Mouse (Mus musculus) kidney, adult 2 months (tissue): ENCODE results near the gene Hspb11. TPM values are rescaled to one million over a fixed set of nuclear protein-coding genes. Genes with fewer than 3 reads are reported as not detected.

Experiments
- DNase-seq: peaks from one replicate; pipeline ENCODE4 v3.0.0; 2021
- H3K27ac ChIP-seq: fragments of 200-500 bp; 2 replicates; pipeline ENCODE4 v1.5.1; 2012; ENCODE audit warnings: low read depth, low read length, control low read depth, inconsistent platforms; ENCODE audit not compliant: insufficient read depth
- H3K27me3 ChIP-seq: fragments of 200-500 bp; replicated peaks from 2 replicates; pipeline ENCODE4 v1.6.1; 2012; ENCODE audit warnings: mild to moderate bottlenecking, moderate library complexity, low read length, inconsistent platforms; ENCODE audit not compliant: control insufficient read depth, insufficient read depth
- H3K36me3 ChIP-seq: fragments of 200-500 bp; 2 replicates; pipeline ENCODE4 v1.6.1; 2012; ENCODE audit warnings: mild to moderate bottlenecking, moderate library complexity, low read length, inconsistent platforms; ENCODE audit not compliant: control insufficient read depth, insufficient read depth
- H3K4me1 ChIP-seq: fragments of 200-500 bp; 2 replicates; pipeline ENCODE4 v1.6.1; 2011; ENCODE audit warnings: low read length; ENCODE audit not compliant: control insufficient read depth, insufficient read depth
- H3K4me3 ChIP-seq: fragments of 200-500 bp; 2 replicates; pipeline ENCODE4 v1.5.1; 2011; ENCODE audit warnings: mild to moderate bottlenecking, low read depth, low read length, control low read depth; ENCODE audit not compliant: insufficient read depth
- CTCF ChIP-seq: fragments of 200-500 bp; conservative IDR thresholded peaks from 2 replicates; pipeline ENCODE4 v1.5.1; 2011; ENCODE audit warnings: low read depth, mild to moderate bottlenecking, control low read depth, low read length, moderate library complexity, mixed read lengths; ENCODE audit not compliant: insufficient read depth, insufficient read length
- POLR2A ChIP-seq: fragments of 200-500 bp; IDR thresholded peaks from one replicate; pipeline ENCODE4 v1.6.1; 2011; ENCODE audit warnings: low read depth, low read length, control low read depth
- WGBS: fragments of 180-500 bp; shearing (Covaris S2); methylation state at CpG from one replicate; pipeline ENCODE4 v1.1.7; 2018; 5-methylcytosine and 5-hydroxymethylcytosine counted together
- polyA plus RNA-seq: library from polyadenylated mRNA; depleted of rRNA; stranded (reverse); fragments of >200 nt; gene quantifications from 2 replicates; pipeline ENCODE4 v1.2.3, GENCODE M21; 2012

Hspb11 gene
- polyA plus RNA-seq, 1 experiment, result 7.1 TPM

- no peaks in the 10 kb centered on the region for H3K27me3 ChIP-seq
- H3K4me1 ChIP-seq, result peaks cover 13% of the 10 kb centered on the region
- no peaks in the 10 kb centered on the region for H3K36me3 ChIP-seq
- H3K27ac ChIP-seq, result peak overlapping the region; percentile 22; the same call in 1 of the 2 replicates
- TF ChIP-seq CTCF (no peak), POLR2A (no peak)
- no peak for DNase-seq
- WGBS, result 71% methylated on average over 4 of the region's 4 CpGs
- no peak overlapping the region for H3K4me3 ChIP-seq
Observed at GRCm38 (mm10) chr4:107300371-107300770, 47.0 kb downstream of the Hspb11 start.

GRCm38 (mm10) chr4:107300902-107301555 is 47.6 kb downstream of the Hspb11 start:
- no peak overlapping the region for H3K27ac ChIP-seq
- peaks cover 13% of the 10 kb centered on the region for H3K4me1 ChIP-seq
- WGBS, result 94% methylated on average over 1 of the region's 1 CpGs

GRCm38 (mm10) chr4:107302221-107302620 is 48.8 kb downstream of the Hspb11 start:
- Histone ChIP-seq H3K36me3 (no peaks in the 10 kb centered on the region), H3K27ac (no peak overlapping the region; the same call in 1 of the 2 replicates), H3K4me1 (peaks cover 13% of the 10 kb centered on the region), H3K4me3 (no peak overlapping the region), H3K27me3 (no peaks in the 10 kb centered on the region)
- TF ChIP-seq CTCF (no peak), POLR2A (no peak)
- peak; percentile 38 for DNase-seq
- WGBS, result 92% methylated on average over 9 of the region's 9 CpGs

More at GRCm38 (mm10) chr4:107300902-107301555, 47.6 kb downstream of the Hspb11 start:
- Histone ChIP-seq H3K36me3 (no peaks in the 10 kb centered on the region), H3K27me3 (no peaks in the 10 kb centered on the region), H3K4me3 (no peak overlapping the region)
- no peak for DNase-seq
- TF ChIP-seq CTCF, result no peak
- TF ChIP-seq POLR2A, result no peak

DNA sequence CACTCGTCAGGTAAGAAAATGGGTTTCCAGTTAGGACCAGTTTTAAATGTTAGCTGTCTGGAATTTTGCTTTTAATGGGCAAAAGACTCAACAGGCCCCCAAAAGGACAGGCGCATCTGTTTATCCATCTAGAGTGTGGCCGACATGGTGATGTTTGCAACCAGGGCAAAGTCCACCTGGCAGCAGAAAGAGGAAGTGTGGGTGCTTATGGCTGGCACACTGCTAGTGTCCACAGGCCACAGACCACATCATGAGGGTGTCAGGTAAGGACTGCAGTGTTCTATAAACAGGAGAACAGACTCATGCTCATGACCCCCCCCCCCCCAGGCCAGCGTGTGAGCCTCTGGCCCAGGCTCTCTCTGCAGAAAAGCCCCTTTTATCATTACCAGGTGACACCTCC is 49.4 kb downstream of the Hspb11 start:
- Histone ChIP-seq H3K36me3 (no peaks in the 10 kb centered on the region), H3K27ac (peak overlapping the region; percentile 33; the same call in 1 of the 2 replicates), H3K27me3 (no peaks in the 10 kb centered on the region), H3K4me3 (no peak overlapping the region), H3K4me1 (peaks cover 12% of the 10 kb centered on the region)
- 50% methylated on average over 4 of the region's 4 CpGs for WGBS
- no peak for TF ChIP-seq POLR2A
- TF ChIP-seq CTCF, result no peak
- DNase-seq, result peak; percentile 84

- no peak overlapping the region for H3K4me3 ChIP-seq
- whole genome bisulfite sequencing, result 53% methylated on average over 3 of the region's 3 CpGs
- no peaks in the 10 kb centered on the region for H3K36me3 ChIP-seq
- TF ChIP-seq POLR2A, result no peak
- no peak for TF ChIP-seq CTCF
- H3K4me1 ChIP-seq, result peaks cover 10% of the 10 kb centered on the region; the same call in 1 of the 2 replicates
- no peaks in the 10 kb centered on the region for H3K27me3 ChIP-seq
- DNase-seq, result peak; percentile 61
- H3K27ac ChIP-seq, result peak overlapping the region; percentile 33; the same call in 1 of the 2 replicates
Observed at GRCm38 (mm10) chr4:107303531-107303930, 50.1 kb downstream of the Hspb11 start.

GRCm38 (mm10) chr4:107306966-107307365 is 53.6 kb downstream of the Hspb11 start, which contains the start of gene Dio1:
TSS of gene Dio1 (minus strand) at chr4:107307169.
- Histone ChIP-seq H3K27ac (no peak within 1 kb of the TSS), H3K4me1 (peaks cover 7% of the 10 kb centered on the region; the same call in 1 of the 2 replicates), H3K4me3 (peak within 1 kb of the TSS; percentile 49; the same call in 1 of the 2 replicates), H3K36me3 (no peaks in the 10 kb centered on the region), H3K27me3 (no peaks in the 10 kb centered on the region)
- TF ChIP-seq POLR2A, result no peak
- no peak for TF ChIP-seq CTCF
- 29% methylated on average over 6 of the region's 6 CpGs for WGBS
- DNase-seq, result peak; percentile 91

- peak within 1 kb of the TSS; percentile 29 for H3K27ac ChIP-seq
- peak; percentile 96 for DNase-seq
- no peaks in the 10 kb centered on the region; the same call in 1 of the 2 replicates for H3K4me1 ChIP-seq
- peak within 1 kb of the TSS; percentile 96 for H3K4me3 ChIP-seq
- no peaks in the 10 kb centered on the region for H3K27me3 ChIP-seq
- 1% methylated on average over 29 of the region's 29 CpGs for WGBS
- TF ChIP-seq CTCF (peak; percentile 45), POLR2A (peak; percentile 85)
- H3K36me3 ChIP-seq, result no peaks in the 10 kb centered on the region
Observed at GRCm38 (mm10) chr4:107313690-107314478, 60.5 kb downstream of the Hspb11 start, which contains the start of gene Yipf1. TSS of gene Yipf1 (plus strand) at chr4:107314363.
